Mouse (Mus musculus) embryo, embryonic 9.5 days (tissue): Measurements from ENCODE around the gene Stk24.
A peak's percentile ranks its signal among the peaks of the same experiment; 100 is the strongest.

Experiments
- DNase-seq: peaks from one replicate; pipeline ENCODE4 v3.0.0-alpha.2; 2017; ENCODE audit errors: extremely low spot score

The Stk24 gene

DNA sequence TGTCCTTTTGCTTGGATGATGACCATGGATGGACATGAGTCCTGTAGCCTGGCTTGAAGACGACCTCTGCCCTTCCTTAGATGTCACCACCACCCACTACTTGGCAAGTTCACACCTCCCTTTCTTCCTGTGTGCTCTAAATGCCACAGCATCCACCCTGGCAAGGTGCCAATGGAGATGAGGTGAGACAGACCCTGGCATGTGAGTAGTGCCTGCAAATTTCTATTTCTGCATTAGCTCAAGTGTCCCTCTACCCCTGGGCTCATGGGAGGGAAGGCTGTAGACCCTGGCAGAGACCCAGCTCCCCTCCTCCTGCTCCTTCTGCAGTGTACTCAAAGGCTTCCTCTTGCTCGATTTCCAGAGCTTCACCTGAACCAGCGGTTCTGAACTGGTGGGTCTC is 64.9 kb downstream of the Stk24 start:
- DNase-seq = no peak

DNA sequence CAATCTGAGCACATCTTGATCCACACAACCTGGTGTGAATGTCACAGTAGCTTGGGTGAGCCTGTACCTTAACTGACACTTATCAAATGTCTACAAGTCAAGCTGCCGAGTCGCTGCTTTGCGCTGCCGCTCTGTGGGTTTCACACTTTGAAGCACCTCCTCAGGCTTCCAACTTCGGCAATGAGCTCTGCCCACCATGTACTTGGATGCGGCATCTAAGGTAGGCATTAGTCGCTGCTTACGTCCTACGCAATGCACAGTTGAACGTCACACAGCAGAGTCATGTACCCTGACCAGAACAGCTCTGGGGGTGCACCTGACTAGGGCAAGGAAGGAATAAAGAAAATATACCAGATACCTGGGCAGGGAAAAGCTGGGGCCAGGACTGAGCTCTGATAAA is 66.5 kb downstream of the Stk24 start:
- no peak for DNase-seq

- no peak for DNase-seq
Observed at GRCm38 (mm10) chr14:121311083-121311482, 68.7 kb downstream of the Stk24 start.

GRCm38 (mm10) chr14:121310325-121311080 is 69.3 kb downstream of the Stk24 start:
- no peak for DNase-seq

DNA sequence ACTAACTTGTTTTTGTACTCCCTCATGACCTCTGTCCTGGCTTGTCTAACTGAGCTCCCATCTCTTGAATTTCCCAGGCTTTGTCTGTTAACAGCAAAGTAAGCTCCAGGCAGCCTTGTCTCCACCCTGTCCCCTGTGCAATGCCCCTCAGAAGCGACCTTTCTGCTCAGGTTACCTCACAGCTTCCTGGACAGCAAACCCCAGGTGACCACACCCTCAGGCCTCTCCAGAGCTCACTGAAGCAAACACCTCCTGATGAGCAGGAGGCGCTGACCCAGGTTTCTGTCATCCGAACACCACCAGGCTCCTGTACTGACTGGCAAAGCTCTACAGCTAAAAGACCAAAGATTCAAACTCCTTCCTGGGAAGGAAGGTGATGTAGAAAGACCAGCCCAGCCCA is 69.9 kb downstream of the Stk24 start:
- DNase-seq = no peak

DNA sequence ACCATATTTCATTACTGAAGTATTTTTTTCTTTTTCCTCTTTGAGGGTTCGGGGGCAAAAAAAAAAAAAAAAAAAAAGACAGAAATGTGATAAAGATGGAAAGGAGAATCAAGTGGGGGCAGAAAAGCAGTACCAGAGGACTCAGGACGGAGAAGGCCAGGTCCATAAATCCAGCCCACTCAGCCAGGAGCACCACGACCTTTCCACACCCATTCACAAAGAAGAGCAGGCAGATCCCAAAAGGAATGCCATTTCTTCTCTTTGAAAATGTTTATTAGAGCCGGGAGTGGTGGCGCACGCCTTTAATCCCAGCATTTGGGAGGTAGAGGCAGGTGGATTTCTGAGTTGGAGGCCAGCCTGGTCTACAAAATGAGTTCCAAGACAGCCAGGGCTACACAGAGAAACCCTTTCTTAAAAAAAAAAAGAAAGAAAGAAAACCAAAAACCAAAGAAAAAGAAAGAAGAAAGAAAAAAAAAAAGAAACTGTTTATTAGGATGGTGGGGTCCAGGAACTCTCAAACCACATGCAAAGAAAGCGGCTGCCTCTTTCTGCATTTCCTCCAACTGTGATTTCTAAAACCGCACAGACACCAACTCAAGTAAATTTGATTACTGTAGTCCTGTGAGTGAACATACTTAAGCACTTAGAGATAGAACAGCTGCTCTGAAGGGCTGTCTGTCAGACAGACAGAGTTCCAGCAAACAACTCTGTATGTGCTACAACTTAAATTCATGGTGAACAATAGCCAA is 74.3 kb downstream of the Stk24 start:
- DNase-seq = no peak

GRCm38 (mm10) chr14:121304523-121304922 is 75.3 kb downstream of the Stk24 start:
- no peak for DNase-seq

GRCm38 (mm10) chr14:121299093-121299492 is 80.7 kb downstream of the Stk24 start:
- no peak for DNase-seq

GRCm38 (mm10) chr14:121298537-121298936 is 81.3 kb downstream of the Stk24 start:
- DNase-seq = no peak

GRCm38 (mm10) chr14:121297103-121297502 is 82.7 kb downstream of the Stk24 start:
- DNase-seq = no peak

DNA sequence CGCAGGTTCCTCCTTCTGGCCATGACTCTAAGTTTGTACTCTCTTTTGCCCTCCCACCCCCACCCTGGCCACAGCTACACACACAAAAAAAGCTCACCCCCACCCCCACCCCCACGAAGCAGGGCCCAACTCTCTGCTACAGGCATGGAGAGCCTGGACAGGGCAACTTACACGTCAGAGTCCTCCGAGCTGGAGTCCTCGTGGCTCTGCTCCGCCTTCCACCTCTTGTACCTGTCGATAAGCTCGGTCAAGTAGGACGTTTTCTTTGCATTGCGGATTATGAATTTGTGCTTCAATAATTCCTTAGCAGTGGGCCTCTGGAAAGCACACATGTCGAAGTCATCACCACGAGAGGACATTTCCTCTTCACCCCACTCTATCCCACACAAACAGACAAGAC is 85.3 kb downstream of the Stk24 start:
- DNase-seq = no peak

- no peak for DNase-seq
Observed at GRCm38 (mm10) chr14:121292391-121292790, 87.4 kb downstream of the Stk24 start.

GRCm38 (mm10) chr14:121291881-121292280 is 87.9 kb downstream of the Stk24 start:
- no peak for DNase-seq

GRCm38 (mm10) chr14:121285379-121286120 is 94.3 kb downstream of the Stk24 start:
- no peak for DNase-seq

DNA sequence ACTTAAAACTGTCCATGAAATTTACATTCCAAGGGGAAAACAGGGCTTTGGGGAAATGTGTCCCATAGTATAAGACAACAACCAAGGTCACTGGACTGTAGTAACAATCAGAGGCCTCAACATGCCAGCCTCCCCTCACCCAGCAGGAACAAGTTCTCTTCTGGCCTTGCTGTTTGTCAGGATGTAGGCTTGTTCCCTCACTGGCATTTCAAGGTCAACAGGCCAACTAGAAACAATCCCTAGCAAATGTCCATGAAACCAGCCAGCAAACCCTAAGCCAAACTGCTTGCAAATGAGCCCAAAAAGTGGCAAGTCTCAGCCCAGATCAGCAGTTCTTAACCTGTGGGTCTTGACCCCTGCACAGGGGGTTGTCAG is 98.5 kb downstream of the Stk24 start:
- no peak for DNase-seq

- DNase-seq = no peak
Observed at GRCm38 (mm10) chr14:121280601-121281335, 99.0 kb downstream of the Stk24 start.

DNA sequence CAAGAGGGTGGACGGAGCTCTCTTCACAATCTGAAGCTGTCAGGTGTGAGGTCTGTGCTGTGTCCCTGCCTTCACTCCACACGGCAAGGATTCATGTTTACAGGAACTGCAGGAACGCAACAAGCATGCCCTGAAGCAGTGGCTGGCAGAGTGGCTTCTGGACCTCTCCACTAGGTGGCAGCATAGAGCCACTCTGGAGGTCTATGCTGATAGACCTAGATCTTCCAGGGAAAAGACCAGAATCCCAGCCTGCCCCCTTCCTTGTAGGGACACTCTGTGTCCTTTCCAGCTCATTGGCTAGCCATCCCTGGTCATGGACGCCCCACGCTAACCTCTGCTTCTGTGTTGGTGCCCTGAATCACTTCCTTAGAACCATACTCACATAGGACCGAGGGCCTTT is 100.7 kb downstream of the Stk24 start:
- peak; percentile 83 for DNase-seq

DNA sequence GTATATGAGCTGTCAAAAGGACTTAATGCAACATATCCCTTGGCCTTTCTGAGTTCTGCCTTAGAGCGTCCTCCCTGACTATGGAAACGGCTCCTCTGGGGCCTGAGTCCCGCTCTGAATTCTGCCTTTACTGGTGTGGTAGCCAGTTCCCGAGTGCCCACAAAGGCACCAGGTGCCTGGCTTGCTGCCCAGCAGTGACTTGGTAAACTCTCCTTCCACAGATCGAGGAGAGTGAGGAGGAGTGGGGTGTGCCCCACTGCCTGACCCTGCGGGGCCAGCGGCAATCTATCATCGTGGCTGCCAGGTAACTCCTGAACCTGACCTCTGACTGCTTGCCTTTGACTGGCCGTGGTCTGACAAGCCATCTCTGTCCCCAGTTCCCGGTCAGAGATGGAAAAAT is 103.8 kb downstream of the Stk24 start:
- no peak for DNase-seq

GRCm38 (mm10) chr14:121274985-121275384 is 104.8 kb downstream of the Stk24 start:
- DNase-seq = no peak

DNA sequence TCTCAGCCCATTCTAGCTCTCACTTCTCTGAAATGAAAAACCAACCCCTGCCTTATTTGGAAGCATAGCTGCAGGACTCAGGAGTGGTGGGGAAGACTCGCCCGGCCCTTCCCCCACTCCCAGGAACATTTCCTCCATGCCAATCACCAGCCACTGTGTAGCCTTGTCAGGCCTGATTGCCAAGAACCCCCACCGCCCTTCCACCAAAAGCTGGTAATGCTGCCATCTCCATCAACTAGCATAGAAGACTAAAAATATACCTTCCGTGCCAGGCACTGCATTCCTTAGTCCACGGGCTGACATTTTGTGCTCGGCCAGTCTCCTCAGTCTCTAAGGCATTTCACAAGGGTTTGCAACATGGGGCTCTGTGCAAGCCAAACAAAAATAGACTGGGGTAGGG is 109.3 kb downstream of the Stk24 start:
- DNase-seq = no peak

DNA sequence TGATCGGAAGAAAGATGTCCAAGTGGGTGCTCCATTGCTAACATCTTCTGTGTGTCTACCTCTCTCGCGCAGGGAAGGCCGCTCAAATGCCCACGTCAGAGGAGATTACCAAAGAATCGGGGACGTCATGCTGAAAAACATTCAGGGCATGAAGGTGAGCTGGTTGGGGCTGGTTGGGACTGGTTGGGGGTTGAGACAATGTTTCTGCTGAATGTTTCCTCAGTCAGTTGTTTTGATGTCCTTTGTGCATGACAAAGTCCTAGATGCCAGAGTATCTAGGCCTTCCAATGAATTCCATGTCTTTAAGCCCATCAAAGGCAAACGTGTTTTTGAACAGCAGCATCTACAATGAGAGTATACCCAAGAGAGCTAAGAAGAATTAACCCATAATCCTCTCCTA is 112.0 kb downstream of the Stk24 start:
- DNase-seq = no peak

- no peak for DNase-seq
Observed at GRCm38 (mm10) chr14:121264453-121264852, 115.4 kb downstream of the Stk24 start.
